Mouse (Mus musculus): ENCODE results near the gene 1600015I10Rik. TPM values are rescaled to one million over a fixed set of nuclear protein-coding genes. Genes with fewer than 3 reads are reported as not detected.
"Not testable (repeated sequence)": the region's sequence is repeated elsewhere in the genome, so short reads cannot be mapped to it uniquely, and the experiment has no call there.

1600015I10Rik gene
- not detected for total RNA-seq (2021)
- long read RNA-seq, experiment 1 = 0 reads
- long read RNA-seq, experiment 2 = 0 reads

- no peak for DNase-seq
Measured at GRCm38 (mm10) chr6:48929595-48929994, at the start of gene 1600015I10Rik. 1600015I10Rik (plus strand) TSS chr6:48929895.

DNA sequence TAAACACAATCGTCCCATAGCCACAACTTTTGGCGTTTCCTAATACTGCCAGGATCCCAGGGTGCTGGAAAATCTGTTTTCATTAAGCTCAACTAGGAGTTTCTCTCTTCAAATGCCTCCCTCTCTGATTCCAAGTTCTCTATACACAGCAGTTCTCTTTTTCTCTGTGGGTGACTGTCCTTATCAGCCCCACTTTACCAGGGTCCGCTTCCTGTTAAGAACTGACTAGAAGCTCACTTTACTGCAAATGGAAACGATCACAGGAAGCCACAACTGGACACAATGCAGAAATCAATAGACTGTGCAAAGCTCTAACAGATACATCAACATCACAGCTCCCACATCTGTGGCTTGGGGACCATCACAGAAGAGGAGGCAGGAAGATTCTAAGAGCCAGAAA lies 35.5 kb upstream of the 1600015I10Rik start:
- DNase-seq = no peak

GRCm38 (mm10) chr6:48894938-48895818 lies 34.5 kb upstream of the 1600015I10Rik start:
- DNase-seq = no peak

- DNase-seq = no peak
Measured at GRCm38 (mm10) chr6:48895941-48896340, 33.8 kb upstream of the 1600015I10Rik start.

DNA sequence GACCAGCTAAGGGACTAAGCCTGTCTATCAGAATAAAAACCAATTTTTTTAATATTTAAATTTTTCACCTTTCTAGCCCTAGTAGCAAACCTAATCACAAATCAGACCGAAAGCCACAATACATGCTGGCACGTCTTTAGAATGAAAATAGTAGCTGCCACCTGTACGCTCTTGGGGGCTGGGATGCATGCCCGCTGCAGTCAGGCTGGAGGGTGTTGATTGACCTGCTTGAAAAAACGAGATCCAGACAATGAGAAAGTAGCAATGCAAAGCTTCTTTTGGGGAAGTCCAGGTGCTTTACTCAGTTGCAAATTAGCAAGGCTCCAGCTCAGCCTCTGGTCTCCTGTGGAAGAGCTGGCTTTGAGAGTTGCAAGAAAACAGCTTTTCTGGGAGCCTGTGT lies 32.7 kb upstream of the 1600015I10Rik start:
- no peak for DNase-seq

DNA sequence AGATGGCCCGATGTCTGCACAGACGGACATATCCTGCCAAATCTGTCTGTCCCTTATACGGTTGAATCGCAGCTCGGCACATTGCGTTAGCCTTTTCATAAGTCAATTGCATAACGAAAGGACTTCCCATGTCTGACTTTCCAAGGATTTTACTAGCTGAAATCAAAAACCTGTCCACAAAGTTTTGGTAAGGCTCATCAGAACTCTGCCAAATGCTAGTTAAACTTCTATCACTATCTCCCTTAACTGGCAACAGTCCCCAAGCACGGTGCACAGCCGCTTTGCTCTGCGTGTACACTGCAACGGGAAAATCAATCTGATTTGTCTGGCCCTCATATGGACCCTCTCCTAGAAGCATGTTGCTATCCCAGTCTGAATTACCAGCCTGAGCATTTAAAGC lies 28.4 kb upstream of the 1600015I10Rik start:
- not testable (repeated sequence) for DNase-seq

GRCm38 (mm10) chr6:48902511-48903406 lies 26.9 kb upstream of the 1600015I10Rik start:
- DNase-seq = no peak

- no peak for DNase-seq
Measured at GRCm38 (mm10) chr6:48903437-48903836, 26.3 kb upstream of the 1600015I10Rik start.

DNA sequence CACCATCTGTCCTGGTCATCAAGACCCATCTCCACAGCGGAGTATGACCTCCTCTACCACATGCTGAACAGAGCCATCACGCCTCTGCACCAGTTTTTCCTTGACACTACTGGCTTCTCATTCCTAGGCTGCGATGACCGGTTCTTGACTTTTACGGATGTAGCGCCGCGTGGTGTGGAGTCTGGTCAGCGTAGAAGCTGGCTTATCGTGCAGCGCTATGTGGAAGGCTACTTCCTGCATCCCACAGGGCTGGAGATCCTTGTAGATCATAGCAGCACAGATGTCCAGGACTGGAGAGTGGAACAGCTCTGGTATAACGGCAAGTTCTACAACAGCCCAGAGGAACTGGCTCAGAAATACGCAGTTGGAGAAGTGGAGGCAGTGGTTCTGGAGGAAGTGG lies 24.1 kb upstream of the 1600015I10Rik start:
- DNase-seq = no peak

DNA sequence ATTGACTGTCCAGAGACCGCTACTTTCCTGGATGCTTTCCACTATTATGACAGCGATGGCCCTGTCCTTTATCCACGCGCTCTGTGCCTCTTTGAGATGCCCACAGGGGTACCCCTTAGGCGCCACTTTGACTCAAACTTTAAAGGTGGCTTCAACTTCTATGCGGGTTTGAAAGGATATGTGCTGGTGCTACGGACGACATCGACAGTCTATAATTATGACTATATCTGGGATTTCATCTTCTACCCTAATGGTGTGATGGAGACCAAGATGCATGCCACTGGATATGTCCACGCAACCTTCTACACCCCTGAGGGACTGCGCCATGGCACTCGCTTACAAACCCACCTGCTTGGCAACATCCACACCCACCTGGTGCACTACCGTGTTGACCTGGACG lies 23.3 kb upstream of the 1600015I10Rik start:
- no peak for DNase-seq

GRCm38 (mm10) chr6:48909229-48909628 lies 20.5 kb upstream of the 1600015I10Rik start:
- DNase-seq = no peak

DNA sequence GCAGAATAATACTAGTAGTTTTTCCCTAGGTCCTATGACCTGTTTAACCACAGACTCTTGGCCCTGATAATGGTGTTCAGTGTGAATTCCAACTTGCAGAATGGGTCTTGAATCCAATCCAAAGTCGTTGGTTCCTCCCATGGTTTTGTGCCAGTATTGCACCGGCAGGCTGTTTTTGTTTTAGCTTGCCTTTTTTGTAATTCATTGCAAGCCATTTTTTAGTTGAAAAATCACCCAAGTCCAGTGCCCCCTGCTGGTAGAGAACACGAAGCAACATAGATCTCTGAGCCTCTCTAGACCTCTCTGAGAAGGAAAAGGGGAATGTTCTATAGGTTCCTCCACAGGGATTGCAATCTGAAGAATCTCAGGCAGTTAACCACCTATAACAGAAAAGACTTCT lies 17.7 kb upstream of the 1600015I10Rik start:
- DNase-seq = peak; percentile 7 to 42

DNA sequence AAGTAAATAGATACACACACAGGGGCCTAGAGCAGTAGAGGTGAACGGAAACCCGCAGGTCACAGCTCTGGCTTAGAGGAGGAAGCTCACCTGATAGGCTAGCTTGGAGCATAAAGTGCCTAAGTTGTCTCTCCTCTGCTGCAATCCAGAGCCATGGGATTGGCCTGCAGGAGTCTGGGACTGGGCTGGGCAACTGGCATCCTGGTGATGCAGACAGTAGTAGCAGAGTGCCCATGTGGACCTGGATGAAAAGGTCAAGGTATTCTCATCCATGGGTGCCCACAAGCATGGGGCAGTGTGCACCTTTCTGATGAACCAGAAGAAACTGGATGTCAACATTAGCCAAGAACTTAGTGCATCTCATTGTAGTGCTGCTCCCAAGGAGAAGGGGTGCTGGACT lies 16.1 kb upstream of the 1600015I10Rik start:
- DNase-seq = no peak

DNA sequence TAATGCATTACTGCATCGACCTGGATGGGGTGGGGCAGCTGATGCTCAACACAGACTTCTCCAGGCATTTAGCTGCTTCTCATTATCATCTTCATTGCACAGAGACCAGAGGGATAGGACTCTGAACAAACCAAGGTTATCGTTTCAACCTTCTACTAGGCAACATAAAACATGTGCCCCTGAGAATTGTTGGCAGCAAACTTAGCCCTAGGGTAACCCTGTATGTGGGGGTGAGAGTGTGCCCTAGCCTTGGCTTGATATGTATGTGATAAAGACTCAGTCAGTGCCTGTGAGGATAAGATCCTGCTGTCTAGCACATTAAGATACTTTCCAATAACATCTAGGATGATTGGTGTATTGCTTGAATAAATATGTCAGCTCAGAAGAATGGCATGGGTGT lies 19.9 kb downstream of the 1600015I10Rik start:
- peak; percentile 4 to 24 for DNase-seq

GRCm38 (mm10) chr6:48950676-48951075 lies 21.0 kb downstream of the 1600015I10Rik start:
- no peak for DNase-seq

- no peak for DNase-seq
Measured at GRCm38 (mm10) chr6:48951630-48952029, 21.9 kb downstream of the 1600015I10Rik start.

DNA sequence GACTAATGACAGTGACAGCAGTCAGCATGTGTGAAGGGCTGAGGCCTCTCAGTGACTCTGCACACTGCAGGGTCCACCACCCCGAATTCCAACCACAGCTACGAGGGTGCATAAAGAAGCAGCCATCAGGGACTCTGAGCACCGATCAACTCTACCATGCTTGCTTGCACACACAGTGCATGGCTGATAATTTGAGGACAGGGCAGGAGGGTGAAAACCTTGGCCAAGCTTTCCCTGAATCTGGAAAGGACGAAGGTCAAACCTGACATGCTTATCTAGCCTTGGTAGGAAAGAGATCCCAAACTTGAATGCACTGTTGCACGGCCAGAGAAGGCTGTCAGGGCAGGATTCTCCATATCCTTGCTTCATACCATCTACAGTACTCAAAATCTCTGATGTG lies 23.5 kb downstream of the 1600015I10Rik start:
- DNase-seq = peak; percentile 12 to 19

DNA sequence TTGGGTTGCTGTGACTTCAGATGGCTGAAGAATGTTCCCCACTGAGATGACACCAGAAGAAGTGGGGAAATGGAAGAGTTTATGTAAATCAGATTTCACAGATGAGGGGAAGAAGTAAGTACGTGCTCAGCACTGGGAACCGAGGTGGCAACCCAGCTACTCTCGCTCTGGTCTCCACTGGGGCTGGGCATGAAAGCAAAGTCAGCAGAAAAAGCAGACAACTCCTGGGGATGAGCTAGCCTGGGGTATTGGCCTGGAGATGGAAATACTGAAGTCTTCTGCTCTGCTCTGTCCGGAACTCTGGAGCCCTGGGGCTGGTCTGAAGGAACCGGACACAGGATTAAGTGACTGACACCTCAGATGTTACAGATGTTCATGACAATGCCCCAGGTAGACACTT lies 24.5 kb downstream of the 1600015I10Rik start:
- DNase-seq = no peak

DNA sequence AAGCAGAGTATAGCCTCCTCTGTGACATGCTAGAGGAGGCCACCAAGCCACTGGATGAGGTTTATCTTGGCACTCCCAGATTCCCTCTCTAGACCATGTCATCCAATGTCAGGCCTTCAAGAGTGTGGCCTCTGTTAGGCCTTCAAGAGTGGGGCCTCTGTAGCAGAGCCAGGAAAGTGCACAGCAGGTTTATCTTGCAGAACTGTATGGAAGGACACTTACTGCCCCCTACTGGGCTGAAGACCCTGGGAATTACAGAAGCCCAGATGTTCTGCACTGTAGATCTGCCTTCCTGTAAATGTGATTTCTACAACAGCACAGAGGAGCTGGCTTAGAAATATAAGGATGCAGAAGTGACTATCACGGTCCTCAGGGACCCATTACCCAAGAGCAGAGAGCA lies 25.3 kb downstream of the 1600015I10Rik start:
- peak; percentile 69 to 70 for DNase-seq

GRCm38 (mm10) chr6:48956785-48957184 lies 27.1 kb downstream of the 1600015I10Rik start:
- no peak for DNase-seq

DNA sequence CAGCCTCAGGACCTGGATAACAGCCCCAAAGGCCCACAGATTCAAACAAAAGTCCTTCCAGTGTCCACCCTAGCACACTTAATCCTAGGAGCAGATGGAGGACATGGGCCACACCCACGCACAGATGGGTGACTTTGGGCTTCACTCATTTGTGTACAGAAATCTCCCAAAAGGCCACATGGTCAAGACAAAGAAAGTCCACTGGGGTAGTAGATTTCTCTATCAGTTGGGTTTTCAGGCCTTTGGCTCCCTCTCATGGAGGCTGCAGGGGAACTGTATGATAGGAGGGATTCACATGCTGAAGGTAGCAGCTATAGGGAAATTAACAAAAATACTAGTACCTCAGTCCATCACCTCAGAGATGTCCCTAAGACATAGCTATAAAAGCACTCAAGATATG lies 28.4 kb downstream of the 1600015I10Rik start:
- peak in 1 of 2 experiments; percentile 21 for DNase-seq

- not testable (repeated sequence) for DNase-seq
Measured at GRCm38 (mm10) chr6:48959151-48959550, 29.5 kb downstream of the 1600015I10Rik start.

- DNase-seq = not testable (repeated sequence)
Measured at GRCm38 (mm10) chr6:48966696-48967095, 37.0 kb downstream of the 1600015I10Rik start.
